Mouse (Mus musculus) limb, embryonic 10.5 days (tissue): Measurements from ENCODE around the gene Nod1. TPM values are rescaled to one million over a fixed set of nuclear protein-coding genes. Genes with fewer than 3 reads are reported as not detected.

ENCODE experiments used
- DNase-seq: peaks from one replicate; pipeline ENCODE4 v3.0.0-alpha.2; 2017; ENCODE audit warnings: low spot score
- H3K27ac ChIP-seq: fragments of 300-500 bp; sonication (generic); 2 replicates; pipeline ENCODE4 v1.5.1; 2016; ENCODE audit warnings: mild to moderate bottlenecking
- H3K27me3 ChIP-seq: fragments of 300-500 bp; sonication (generic); 2 replicates; pipeline ENCODE4 v1.6.1; 2016; ENCODE audit warnings: low read depth, mild to moderate bottlenecking; ENCODE audit not compliant: poor library complexity, severe bottlenecking
- H3K36me3 ChIP-seq: fragments of 300-500 bp; sonication (generic); 2 replicates; pipeline ENCODE4 v1.6.1; 2016; ENCODE audit warnings: mild to moderate bottlenecking, moderate library complexity
- H3K4me1 ChIP-seq: fragments of 300-500 bp; sonication (generic); 2 replicates; pipeline ENCODE4 v1.6.1; 2016
- H3K4me3 ChIP-seq: fragments of 300-500 bp; sonication (generic); 2 replicates; pipeline ENCODE4 v1.5.1; 2016; ENCODE audit warnings: mild to moderate bottlenecking, moderate library complexity
- H3K9me3 ChIP-seq: fragments of 300-500 bp; sonication (generic); replicated peaks from 2 replicates; pipeline ENCODE4 v1.6.1; 2016; ENCODE audit warnings: mild to moderate bottlenecking
- WGBS: fragments of 180-500 bp; shearing (Covaris S2); methylation state at CpG from one replicate; pipeline ENCODE4 v1.1.7; 2016; 5-methylcytosine and 5-hydroxymethylcytosine counted together
- polyA plus RNA-seq: library from polyadenylated mRNA; unstranded; fragments of >200 nt; fragmentation: Nextera tagmentation; extraction: Ambion mirVana; gene quantifications from 2 replicates; pipeline ENCODE4 v1.2.1, GENCODE M21; 2016

Nod1 gene
- polyA plus RNA-seq, 1 experiment from 2014 or later = 1.7 TPM

DNA sequence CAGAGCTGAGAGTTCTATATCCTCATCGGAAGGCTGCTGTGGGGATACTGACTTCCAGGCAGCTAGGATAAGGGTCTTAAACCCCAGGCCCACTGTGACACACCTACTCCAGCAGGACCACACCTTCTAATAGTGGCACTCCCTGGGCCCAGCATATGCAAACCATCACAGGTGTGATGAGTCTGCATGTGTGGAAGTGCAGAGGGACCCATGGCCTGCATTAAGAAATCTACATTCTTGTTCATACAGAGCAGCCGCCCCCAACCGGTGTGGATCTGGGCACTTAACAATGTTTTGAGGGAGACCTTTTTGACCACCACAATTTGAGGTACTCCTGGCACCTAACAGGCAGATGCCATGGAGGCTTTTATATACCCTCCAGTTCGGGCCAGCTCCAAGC lies 40.8 kb downstream of the Nod1 start:
- H3K4me3 ChIP-seq = no peak overlapping the region
- H3K4me1 ChIP-seq = no peaks in the 10 kb centered on the region
- H3K36me3 ChIP-seq = no peaks in the 10 kb centered on the region
- H3K27me3 ChIP-seq = no peaks in the 10 kb centered on the region
- DNase-seq = no peak
- no peaks in the 10 kb centered on the region for H3K9me3 ChIP-seq
- H3K27ac ChIP-seq = no peak overlapping the region
- 89% methylated on average over 4 of the region's 4 CpGs for WGBS

GRCm38 (mm10) chr6:54927946-54928345 lies 44.5 kb downstream of the Nod1 start:
- 92% methylated on average over 6 of the region's 6 CpGs for WGBS
- Histone ChIP-seq H3K9me3 (no peaks in the 10 kb centered on the region), H3K36me3 (no peaks in the 10 kb centered on the region), H3K4me3 (no peak overlapping the region), H3K27ac (no peak overlapping the region), H3K27me3 (no peaks in the 10 kb centered on the region), H3K4me1 (no peaks in the 10 kb centered on the region)
- DNase-seq = no peak

DNA sequence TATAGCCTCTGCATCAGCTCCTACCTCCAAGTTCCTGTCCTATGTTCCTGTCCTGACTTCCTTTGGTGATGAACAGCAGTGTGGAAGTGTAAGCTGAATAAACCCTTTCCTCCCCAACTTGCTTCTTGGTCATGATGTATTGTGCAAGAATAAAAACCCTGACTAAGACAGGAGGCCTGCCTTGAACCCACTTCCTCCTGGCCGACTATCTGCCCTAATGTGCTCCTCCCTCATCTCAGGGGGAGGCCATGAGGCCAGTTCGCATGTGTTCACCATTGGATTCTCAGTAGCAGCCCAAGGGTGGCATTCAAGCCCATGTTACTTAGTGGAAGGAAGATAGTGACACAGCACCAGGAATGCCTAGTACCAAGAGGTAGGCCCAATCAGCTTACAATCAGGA lies 45.5 kb downstream of the Nod1 start:
- 74% methylated on average over 2 of the region's 2 CpGs for WGBS
- Histone ChIP-seq H3K36me3 (no peaks in the 10 kb centered on the region), H3K27me3 (no peaks in the 10 kb centered on the region), H3K27ac (no peak overlapping the region), H3K4me1 (no peaks in the 10 kb centered on the region), H3K4me3 (no peak overlapping the region), H3K9me3 (no peaks in the 10 kb centered on the region)
- DNase-seq = no peak

GRCm38 (mm10) chr6:54925736-54926440 lies 46.5 kb downstream of the Nod1 start:
- Histone ChIP-seq H3K27ac (no peak overlapping the region), H3K36me3 (no peaks in the 10 kb centered on the region), H3K27me3 (no peaks in the 10 kb centered on the region), H3K9me3 (no peaks in the 10 kb centered on the region), H3K4me1 (no peaks in the 10 kb centered on the region), H3K4me3 (no peak overlapping the region)
- DNase-seq = no peak
- WGBS = 68% methylated on average over 7 of the region's 7 CpGs

- Histone ChIP-seq H3K4me3 (no peak overlapping the region), H3K27me3 (no peaks in the 10 kb centered on the region), H3K9me3 (no peaks in the 10 kb centered on the region), H3K27ac (no peak overlapping the region), H3K36me3 (no peaks in the 10 kb centered on the region), H3K4me1 (no peaks in the 10 kb centered on the region)
- DNase-seq = peak; percentile 20
- WGBS = 96% methylated on average over 16 of the region's 16 CpGs
These were observed 47.9 kb downstream of the Nod1 start for GRCm38 (mm10) chr6:54924538-54924937.

- Histone ChIP-seq H3K4me1 (no peaks in the 10 kb centered on the region), H3K9me3 (no peaks in the 10 kb centered on the region), H3K36me3 (no peaks in the 10 kb centered on the region), H3K27me3 (no peaks in the 10 kb centered on the region), H3K27ac (no peak overlapping the region), H3K4me3 (no peak overlapping the region)
- 89% methylated on average over 5 of the region's 5 CpGs for WGBS
- DNase-seq = no peak
These were observed 53.9 kb downstream of the Nod1 start for GRCm38 (mm10) chr6:54918521-54918920.

- peak; percentile 36 for DNase-seq
- no peaks in the 10 kb centered on the region for H3K27me3 ChIP-seq
- no peaks in the 10 kb centered on the region for H3K36me3 ChIP-seq
- no peak overlapping the region for H3K27ac ChIP-seq
- H3K4me3 ChIP-seq = no peak overlapping the region
- 50% methylated on average over 4 of the region's 4 CpGs for WGBS
- no peaks in the 10 kb centered on the region for H3K4me1 ChIP-seq
- H3K9me3 ChIP-seq = no peaks in the 10 kb centered on the region
These were observed 54.9 kb downstream of the Nod1 start for GRCm38 (mm10) chr6:54917523-54917922.

DNA sequence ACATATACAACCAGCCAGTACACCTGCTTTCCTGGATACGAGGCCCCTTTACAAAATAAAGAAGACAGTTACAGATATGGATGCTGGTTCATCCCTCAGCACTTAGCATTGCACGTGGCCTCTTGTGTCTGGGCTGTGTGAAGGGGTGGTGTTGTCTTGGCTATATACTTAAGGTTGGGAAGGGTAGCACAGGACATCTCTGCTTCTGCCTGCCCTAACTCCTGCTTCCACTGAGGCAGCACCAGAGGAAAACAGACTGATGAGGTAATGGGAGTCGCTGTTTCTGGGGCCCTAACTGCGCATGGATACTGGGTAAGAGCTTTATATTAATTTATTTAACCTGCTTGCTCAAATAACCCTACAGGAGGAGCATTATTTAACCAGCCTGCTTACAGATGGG lies 55.5 kb downstream of the Nod1 start:
- no peaks in the 10 kb centered on the region for H3K9me3 ChIP-seq
- H3K4me1 ChIP-seq = no peaks in the 10 kb centered on the region
- 77% methylated on average over 4 of the region's 4 CpGs for WGBS
- DNase-seq = no peak
- no peaks in the 10 kb centered on the region for H3K36me3 ChIP-seq
- no peak overlapping the region for H3K27ac ChIP-seq
- H3K4me3 ChIP-seq = no peak overlapping the region
- no peaks in the 10 kb centered on the region for H3K27me3 ChIP-seq

GRCm38 (mm10) chr6:54916163-54916562 lies 56.2 kb downstream of the Nod1 start:
- Histone ChIP-seq H3K4me3 (no peak overlapping the region), H3K4me1 (no peaks in the 10 kb centered on the region), H3K27ac (no peak overlapping the region), H3K36me3 (no peaks in the 10 kb centered on the region), H3K27me3 (no peaks in the 10 kb centered on the region), H3K9me3 (no peaks in the 10 kb centered on the region)
- 65% methylated on average over 4 of the region's 4 CpGs for WGBS
- no peak for DNase-seq

DNA sequence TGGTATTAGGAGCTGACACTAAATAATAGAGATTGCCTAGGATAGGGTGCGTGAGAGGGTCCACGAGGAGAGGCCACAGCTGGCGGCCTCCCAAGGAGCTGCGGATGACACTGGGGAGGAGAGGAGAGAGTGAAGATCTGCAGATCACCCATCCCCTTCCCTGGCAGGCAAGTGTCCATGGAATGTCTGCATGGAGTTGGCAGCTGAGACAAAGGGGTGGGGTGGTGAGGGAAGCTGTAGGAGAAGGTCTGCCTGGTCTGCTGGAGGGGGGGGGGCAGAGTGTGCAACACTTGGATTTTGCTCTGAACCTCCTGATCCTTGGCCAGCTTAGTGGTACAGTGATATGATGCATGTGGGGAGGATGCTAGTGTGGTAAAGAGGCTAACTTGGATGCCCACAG lies 57.4 kb downstream of the Nod1 start:
- no peak overlapping the region for H3K27ac ChIP-seq
- no peaks in the 10 kb centered on the region for H3K4me1 ChIP-seq
- H3K4me3 ChIP-seq = no peak overlapping the region
- DNase-seq = no peak
- H3K9me3 ChIP-seq = no peaks in the 10 kb centered on the region
- WGBS = 78% methylated on average over 4 of the region's 4 CpGs
- no peaks in the 10 kb centered on the region for H3K27me3 ChIP-seq
- H3K36me3 ChIP-seq = no peaks in the 10 kb centered on the region

GRCm38 (mm10) chr6:54906053-54907040 lies 66.1 kb downstream of the Nod1 start:
- Histone ChIP-seq H3K4me1 (peaks cover 4% of the 10 kb centered on the region), H3K36me3 (no peaks in the 10 kb centered on the region), H3K9me3 (no peaks in the 10 kb centered on the region), H3K27me3 (no peaks in the 10 kb centered on the region), H3K4me3 (no peak overlapping the region), H3K27ac (no peak overlapping the region)
- no peak for DNase-seq
- WGBS = 89% methylated on average over 10 of the region's 10 CpGs

- H3K36me3 ChIP-seq = no peaks in the 10 kb centered on the region
- no peak for DNase-seq
- peaks cover 4% of the 10 kb centered on the region for H3K4me1 ChIP-seq
- 97% methylated on average over 2 of the region's 2 CpGs for WGBS
- H3K27ac ChIP-seq = no peak overlapping the region
- no peaks in the 10 kb centered on the region for H3K27me3 ChIP-seq
- no peaks in the 10 kb centered on the region for H3K9me3 ChIP-seq
- H3K4me3 ChIP-seq = no peak overlapping the region
These were observed 69.9 kb downstream of the Nod1 start for GRCm38 (mm10) chr6:54902547-54902946.

DNA sequence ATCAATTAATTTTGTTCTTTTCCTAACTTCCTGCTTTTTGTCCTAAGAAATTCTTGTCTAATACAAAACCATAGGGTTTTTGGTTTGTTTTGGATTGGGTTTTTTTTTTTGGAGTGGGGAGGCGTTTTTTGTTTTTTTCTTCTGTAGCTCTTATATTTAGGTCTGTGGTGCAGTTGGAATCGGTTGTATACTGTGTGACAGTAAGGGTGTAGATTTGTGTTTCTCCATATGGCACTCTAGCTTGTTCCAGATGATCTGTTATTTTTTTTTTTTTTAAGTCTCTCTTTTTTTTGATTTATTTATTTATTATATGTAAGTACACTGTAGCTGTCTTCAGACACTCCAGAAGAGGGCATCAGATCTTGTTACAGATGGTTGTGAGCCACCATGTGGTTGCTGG lies 72.2 kb downstream of the Nod1 start:
- Histone ChIP-seq H3K4me3 (no peak overlapping the region), H3K27me3 (no peaks in the 10 kb centered on the region), H3K9me3 (no peaks in the 10 kb centered on the region), H3K27ac (no peak overlapping the region), H3K36me3 (no peaks in the 10 kb centered on the region), H3K4me1 (no peaks in the 10 kb centered on the region)
- WGBS = 95% methylated on average over 2 of the region's 2 CpGs
- DNase-seq = no peak
